Mouse (Mus musculus): Measurements from ENCODE around the gene Lipi. TPM values are rescaled to one million over a fixed set of nuclear protein-coding genes. Genes with fewer than 3 reads are reported as not detected.

Gene Lipi
- polyA plus RNA-seq (2017; shearing (Covaris generic)): not detected

GRCm38 (mm10) chr16:75585961-75586360 lies at the start of gene Lipi:
Lipi (minus strand) TSS chr16:75586061.

GRCm38 (mm10) chr16:75592671-75593500 lies 7.0 kb upstream of the Lipi start, which contains the start of gene Rbm11:
Rbm11 (plus strand) TSS chr16:75592844.

Other genes with a start within 250 kb of the Lipi start
- gene Rbm11, start 6.8 kb upstream of the Lipi start, polyA plus RNA-seq (2017; shearing (Covaris generic)): 0.32 TPM
- 15.2 TPM for gene Hspa13, start 181.0 kb upstream of the Lipi start, polyA plus RNA-seq (2017; shearing (Covaris generic))

Data from effector memory CD4-positive, alpha-beta T cell, adult 5 months (primary cell).